10 mouse cellular contexts compared by ENCODE assay signal in genomic region chr13:98393356-98394070, GRCm38 (mm10). TPM values are rescaled to one million over a fixed set of nuclear protein-coding genes. Genes with fewer than 3 reads are reported as not detected.
DNase-seq lines count a peak whose midpoint lies in the region; ATAC-seq and TF ChIP-seq lines count a peak whose summit lies in the region.
"Had no signal": no experiment of that assay in that cellular context is flagged by ENCODE, and none has a peak within 500 bp of the region (broad histone marks: within the 10 kb centered on the region; RNA-seq: fewer than 3 reads in every experiment).

No protein-coding gene starts in this region.

- no peak overlapping the region for H3K4me3 ChIP-seq in hindbrain, postnatal 0 days (ENCODE audit: low read length)
- H3K4me3 ChIP-seq in hindbrain, embryonic 12.5 days: no peak overlapping the region
- no peak overlapping the region for H3K4me3 ChIP-seq in embryonic facial prominence, embryonic 11.5 days (ENCODE audit: low read depth, low read length)
- H3K4me3 ChIP-seq in cerebellum, adult 2 months (replicated peaks; ENCODE audit: insufficient read depth, low read depth, low read length): no peak overlapping the region
- H3K4me3 ChIP-seq: neural tube, embryonic 13.5 days had no signal

- H3K9ac ChIP-seq in hindbrain, postnatal 0 days (replicated peaks; ENCODE audit: low read length): no peak overlapping the region
- no peak overlapping the region for H3K9ac ChIP-seq in hindbrain, embryonic 12.5 days
- no peak overlapping the region for H3K9ac ChIP-seq in embryonic facial prominence, embryonic 11.5 days (replicated peaks; ENCODE audit: low read length)
- H3K9ac ChIP-seq: neural tube, embryonic 13.5 days had no signal

- peaks cover 42% of the 10 kb centered on the region for H3K27me3 ChIP-seq in hindbrain, postnatal 0 days (ENCODE audit: insufficient read depth, low read length)
- H3K27me3 ChIP-seq in hindbrain, embryonic 12.5 days: peaks cover 61% of the 10 kb centered on the region
- H3K27me3 ChIP-seq in embryonic facial prominence, embryonic 11.5 days (ENCODE audit: control insufficient read depth, insufficient read depth, low read length): peaks cover 16% of the 10 kb centered on the region
- peaks cover 3% of the 10 kb centered on the region; the same call in 1 of the 2 replicates for H3K27me3 ChIP-seq in cerebellum, adult 2 months (ENCODE audit: control insufficient read depth, insufficient read depth, low read length)

- no peak for TF ChIP-seq CTCF in hindbrain, postnatal 0 days (IDR thresholded peaks at IDR 0.05; ENCODE audit: low read depth)
- TF ChIP-seq CTCF in cerebellum, adult 2 months (IDR thresholded peaks at IDR 0.05; ENCODE audit: borderline replicate concordance, insufficient read depth, low read depth, low read length): no peak

- H3K27ac ChIP-seq in hindbrain, postnatal 0 days: no peak overlapping the region
- no peak overlapping the region for H3K27ac ChIP-seq in hindbrain, embryonic 12.5 days
- no peak overlapping the region for H3K27ac ChIP-seq in embryonic facial prominence, embryonic 11.5 days (replicated peaks; ENCODE audit: low read depth, low read length)
- no peak overlapping the region for H3K27ac ChIP-seq in cerebellum, adult 2 months (ENCODE audit: insufficient read depth, low read length)
- H3K27ac ChIP-seq: neural tube, embryonic 13.5 days had no signal

- ATAC-seq in hindbrain, postnatal 0 days: no peak
- no peak for ATAC-seq in hindbrain, embryonic 12.5 days (ENCODE audit: low FRiP score)
- no peak for ATAC-seq in embryonic facial prominence, embryonic 11.5 days (replicated peaks; ENCODE audit: insufficient number of reproducible peaks, low FRiP score, low TSS enrichment, low read depth)

- H3K36me3 ChIP-seq in hindbrain, postnatal 0 days (ENCODE audit: insufficient read depth, low read length): no peaks in the 10 kb centered on the region
- H3K36me3 ChIP-seq in hindbrain, embryonic 12.5 days: no peaks in the 10 kb centered on the region
- no peaks in the 10 kb centered on the region for H3K36me3 ChIP-seq in embryonic facial prominence, embryonic 11.5 days (replicated peaks; ENCODE audit: control insufficient read depth, insufficient read depth, low read depth, low read length)
- H3K36me3 ChIP-seq: neural tube, embryonic 13.5 days had no signal

- peaks cover 5% of the 10 kb centered on the region; the same call in 1 of the 2 replicates for H3K4me1 ChIP-seq in hindbrain, postnatal 0 days (ENCODE audit: insufficient read depth, low read length)
- peaks cover 15% of the 10 kb centered on the region for H3K4me1 ChIP-seq in hindbrain, embryonic 12.5 days
- H3K4me1 ChIP-seq in embryonic facial prominence, embryonic 11.5 days (ENCODE audit: control insufficient read depth, insufficient read depth, low read length): peaks cover 7% of the 10 kb centered on the region; the same call in 1 of the 2 replicates
- H3K4me1 ChIP-seq in cerebellum, adult 2 months (ENCODE audit: control insufficient read depth, insufficient read depth, low read length): no peaks in the 10 kb centered on the region

- WGBS in hindbrain, postnatal 0 days: 30% methylated on average over 10 of the region's 10 CpGs
- WGBS in hindbrain, embryonic 12.5 days: 31% methylated on average over 10 of the region's 10 CpGs
- WGBS in embryonic facial prominence, embryonic 11.5 days: 19% methylated on average over 10 of the region's 10 CpGs
- WGBS in cerebellum, adult 2 months: 26% methylated on average over 10 of the region's 10 CpGs

- peak; percentile 28 for DNase-seq in hindbrain, postnatal 0 days (ENCODE audit: low spot score)
- DNase-seq in Muller cell, postnatal 12 days (ENCODE audit: inconsistent ontology term): peak; percentile 22
- DNase-seq in embryonic facial prominence, embryonic 11.5 days (ENCODE audit: low spot score): peak; percentile 41
- DNase-seq in layer of hippocampus, adult 9-11 months: peak; percentile 43
- no peak for DNase-seq in cerebellum, adult 2 months
- no peak for DNase-seq in ovary, adult 18-20 months (ENCODE audit: low spot score)
- DNase-seq in thymus, postnatal 10 days (ENCODE audit: low spot score in 2 of 2): no peak
- DNase-seq: lung, adult 2 months had no signal

- H3K9me3 ChIP-seq in hindbrain, postnatal 0 days (ENCODE audit: low read length): no peaks in the 10 kb centered on the region
- H3K9me3 ChIP-seq in hindbrain, embryonic 12.5 days (replicated peaks): no peaks in the 10 kb centered on the region
- H3K9me3 ChIP-seq in embryonic facial prominence, embryonic 11.5 days (replicated peaks; ENCODE audit: control insufficient read depth, low read length): no peaks in the 10 kb centered on the region
- H3K9me3 ChIP-seq: neural tube, embryonic 13.5 days had no signal

- H3K4me2 ChIP-seq in hindbrain, postnatal 0 days (ENCODE audit: low read depth, low read length): no peak overlapping the region
- H3K4me2 ChIP-seq in hindbrain, embryonic 12.5 days (replicated peaks): no peak overlapping the region
- H3K4me2 ChIP-seq in embryonic facial prominence, embryonic 11.5 days (ENCODE audit: low read depth, low read length): no peak overlapping the region
- H3K4me2 ChIP-seq: neural tube, embryonic 13.5 days had no signal

- no peak for TF ChIP-seq POLR2A in cerebellum, adult 2 months (IDR thresholded peaks at IDR 0.05; ENCODE audit: borderline replicate concordance, insufficient read depth, low read length)

RNA-seq across cellular contexts. Expression of gene Foxd1, which starts 39.5 kb away (rescaled TPM):
- 1.6 and 2.1 TPM in 2 replicates for total RNA-seq in hindbrain, postnatal 0 days (2014; rRNA removed)
- polyA plus RNA-seq in hindbrain, postnatal 0 days (2015; fragmentation: Nextera tagmentation; extraction: Ambion mirVana): 0.74 and 0.88 TPM in 2 replicates
- polyA plus RNA-seq in hindbrain, embryonic 12.5 days (2016; fragmentation: Nextera tagmentation; extraction: Ambion mirVana): 7.0 and 9.2 TPM in 2 replicates
- 7.7 and 8.2 TPM in 2 replicates for polyA plus RNA-seq in embryonic facial prominence, embryonic 11.5 days (2014; fragmentation: Nextera tagmentation; extraction: Ambion mirVana)
- 0.49 and 0.73 TPM in 2 replicates for polyA plus RNA-seq in cerebellum, adult 2 months (2012; rRNA removed)

Comparison
In these comparisons a context has a peak if more than half of its experiments do, and no peak if none do; other contexts are left out.
1. DNase-seq: peak in hindbrain, postnatal 0 days (single experiment), Muller cell, postnatal 12 days (single experiment), embryonic facial prominence, embryonic 11.5 days (single experiment) and layer of hippocampus, adult 9-11 months (single experiment); none in cerebellum, adult 2 months (0 of 2), ovary, adult 18-20 months (single experiment) and thymus, postnatal 10 days (0 of 2).